Mouse (Mus musculus): Measurements from ENCODE around the gene Parvg.

- TF ChIP-seq CTCF (IDR thresholded peaks at IDR 0.05; ENCODE audit: low read depth, low read length) = no peak
- no peak for TF ChIP-seq POLR2AphosphoS5 (IDR thresholded peaks at IDR 0.05; ENCODE audit: insufficient replicate concordance, low read depth, low read length)
- no peak for TF ChIP-seq GATA1 (IDR thresholded peaks at IDR 0.05; ENCODE audit: borderline replicate concordance, low read length)
- TF ChIP-seq TAL1 (conservative IDR thresholded peaks at IDR 0.05; ENCODE audit: low read depth, low read length) = no peak
- no peak for TF ChIP-seq GATA2 (IDR thresholded peaks at IDR 0.05; ENCODE audit: borderline replicate concordance, low read depth, low read length)
These were observed 17.1 kb downstream of the Parvg start for GRCm38 (mm10) chr15:84340926-84341325.
